Mouse (Mus musculus) liver, adult 2 months (tissue): ENCODE measurements around the gene Lrcol1. TPM values are rescaled to one million over a fixed set of nuclear protein-coding genes. Genes with fewer than 3 reads are reported as not detected.

ENCODE experiments used
- DNase-seq: peaks from one replicate; pipeline ENCODE4 v3.0.0-alpha.2; 2011; ENCODE audit warnings: low read depth, low spot score; ENCODE audit errors: extremely low read depth
- H3K27ac ChIP-seq: fragments of 200-500 bp; replicated peaks from 2 replicates; pipeline ENCODE4 v1.5.1; 2012; ENCODE audit warnings: low read depth, mild to moderate bottlenecking, control low read depth, inconsistent platforms, low read length; ENCODE audit not compliant: insufficient read depth
- H3K27me3 ChIP-seq: fragments of 200-500 bp; 2 replicates; pipeline ENCODE4 v1.6.1; 2012; ENCODE audit warnings: mild to moderate bottlenecking, moderate library complexity, low read length, inconsistent platforms; ENCODE audit not compliant: control insufficient read depth, insufficient read depth
- H3K36me3 ChIP-seq: fragments of 200-500 bp; 2 replicates; pipeline ENCODE4 v1.6.1; 2012; ENCODE audit warnings: low read length, inconsistent platforms; ENCODE audit not compliant: control insufficient read depth, insufficient read depth
- H3K4me1 ChIP-seq: fragments of 200-500 bp; 2 replicates; pipeline ENCODE4 v1.6.1; 2011; ENCODE audit warnings: low read length; ENCODE audit not compliant: control insufficient read depth, insufficient read depth
- H3K4me3 ChIP-seq: fragments of 200-500 bp; 2 replicates; pipeline ENCODE4 v1.5.1; 2011; ENCODE audit warnings: low read depth, mild to moderate bottlenecking, control low read depth, low read length, moderate library complexity; ENCODE audit not compliant: insufficient read depth
- H3K79me2 ChIP-seq: fragments of 200-500 bp; 2 replicates; pipeline ENCODE4 v1.6.1; 2012; ENCODE audit warnings: inconsistent platforms, mild to moderate bottlenecking, low read length, moderate library complexity; ENCODE audit not compliant: control insufficient read depth, insufficient read depth
- H3K9ac ChIP-seq: fragments of 200-500 bp; 2 replicates; pipeline ENCODE4 v1.6.1; 2012; ENCODE audit warnings: low read depth, mild to moderate bottlenecking, control low read depth, inconsistent platforms, low read length
- CTCF ChIP-seq: fragments of 200-500 bp; IDR thresholded peaks from 2 replicates; pipeline ENCODE4 v1.5.1; 2011; ENCODE audit warnings: low read depth, low read length, control low read depth
- POLR2A ChIP-seq: fragments of 200-500 bp; IDR thresholded peaks from 2 replicates; pipeline ENCODE4 v1.6.1; 2011; ENCODE audit warnings: low read length, control low read depth; ENCODE audit not compliant: insufficient read depth; ENCODE audit errors: extremely low read depth
- WGBS: fragments of 180-500 bp; shearing (Covaris S2); methylation state at CpG from one replicate; pipeline ENCODE4 v1.1.7; 2018; 5-methylcytosine and 5-hydroxymethylcytosine counted together
- polyA plus RNA-seq: library from polyadenylated mRNA; depleted of rRNA; stranded (reverse); fragments of >200 nt; gene quantifications from 2 replicates; pipeline ENCODE4 v1.2.3, GENCODE M21; 2012
- total RNA-seq: library from RNA; depleted of rRNA; stranded (reverse); fragments of >200 nt; gene quantifications from 2 replicates; pipeline ENCODE4 v1.2.3, GENCODE M21; 2014

Lrcol1 gene
- total and polyA plus RNA-seq, 2 experiments = not detected

DNA sequence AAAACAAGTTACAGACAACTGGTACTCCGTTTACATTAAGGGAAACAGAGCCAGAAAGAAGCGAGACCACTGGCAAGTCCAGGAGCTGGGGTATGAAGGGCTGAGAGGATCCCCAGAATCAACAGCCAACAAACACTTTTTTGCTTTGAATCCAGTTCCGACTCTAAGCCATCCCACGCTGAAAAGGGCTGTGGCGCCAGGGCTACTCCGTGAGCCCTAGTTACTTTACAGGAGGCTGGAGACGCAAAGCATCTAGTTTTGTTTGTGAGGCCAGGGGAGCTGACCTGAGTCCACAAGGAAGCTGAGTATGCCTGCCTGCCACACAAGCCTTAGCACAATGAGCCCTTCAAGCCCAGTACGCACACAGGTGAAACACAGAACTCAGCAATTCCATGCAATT, 42.8 kb downstream of the Lrcol1 start:
- no peaks in the 10 kb centered on the region; the same call in 1 of the 2 replicates for H3K79me2 ChIP-seq
- H3K9ac ChIP-seq = peak overlapping the region; percentile 29; the same call in 1 of the 2 replicates
- H3K27me3 ChIP-seq = no peaks in the 10 kb centered on the region
- peak overlapping the region; percentile 68; the same call in 1 of the 2 replicates for H3K4me3 ChIP-seq
- TF ChIP-seq CTCF (no peak), POLR2A (no peak)
- no peak overlapping the region for H3K27ac ChIP-seq
- 47% methylated on average over 8 of the region's 8 CpGs for WGBS
- DNase-seq = no peak
- H3K36me3 ChIP-seq = no peaks in the 10 kb centered on the region
- H3K4me1 ChIP-seq = no peaks in the 10 kb centered on the region

DNA sequence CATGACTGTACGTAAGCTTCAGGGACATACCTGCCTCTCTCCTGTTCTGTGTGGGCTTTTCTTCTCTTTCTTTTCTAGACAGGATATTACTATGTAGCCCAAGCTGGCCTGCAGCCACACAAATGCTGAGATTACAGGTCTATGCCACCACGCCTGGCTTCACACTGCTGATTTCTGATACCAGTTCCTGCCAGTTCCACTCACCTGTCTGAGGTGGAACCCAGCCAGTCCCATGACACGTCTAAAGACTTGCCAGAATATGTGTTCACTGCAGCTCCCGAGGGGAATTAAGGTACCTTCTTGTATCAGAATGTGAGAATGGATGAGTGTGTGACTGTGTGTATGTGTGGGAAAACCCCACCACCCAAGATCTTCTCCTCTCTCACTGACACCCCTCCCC, 46.1 kb downstream of the Lrcol1 start:
- TF ChIP-seq POLR2A = no peak
- TF ChIP-seq CTCF = no peak
- no peaks in the 10 kb centered on the region for H3K4me1 ChIP-seq
- no peak overlapping the region for H3K9ac ChIP-seq
- H3K36me3 ChIP-seq = no peaks in the 10 kb centered on the region
- no peak overlapping the region for H3K27ac ChIP-seq
- no peak for DNase-seq
- H3K27me3 ChIP-seq = no peaks in the 10 kb centered on the region
- WGBS = 92% methylated on average over 4 of the region's 4 CpGs
- H3K4me3 ChIP-seq = no peak overlapping the region
- no peaks in the 10 kb centered on the region for H3K79me2 ChIP-seq

DNA sequence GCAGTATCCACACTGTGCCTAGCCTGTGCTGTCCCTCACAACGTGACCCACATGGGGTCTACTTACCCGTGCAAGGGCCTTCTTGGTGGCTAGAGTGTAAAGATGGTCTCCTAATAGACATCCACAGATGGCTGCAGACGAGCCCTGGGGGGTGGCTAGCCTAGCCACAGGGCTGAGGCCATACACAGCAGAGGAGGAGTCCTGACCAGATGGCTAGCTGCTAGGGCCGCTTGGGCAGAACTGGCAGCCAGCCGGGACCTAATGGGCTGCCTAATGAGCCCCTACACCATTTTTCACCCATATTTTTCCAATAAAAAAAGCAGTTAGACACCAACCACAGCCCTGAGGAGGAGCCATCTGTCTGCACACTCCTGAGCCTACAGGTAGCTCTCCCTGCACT, 48.2 kb downstream of the Lrcol1 start:
- whole genome bisulfite sequencing = 97% methylated on average over 5 of the region's 5 CpGs
- Histone ChIP-seq H3K27me3 (no peaks in the 10 kb centered on the region), H3K9ac (no peak overlapping the region), H3K4me1 (no peaks in the 10 kb centered on the region), H3K27ac (no peak overlapping the region), H3K36me3 (peaks cover 2% of the 10 kb centered on the region; the same call in 1 of the 2 replicates), H3K4me3 (no peak overlapping the region), H3K79me2 (no peaks in the 10 kb centered on the region)
- TF ChIP-seq POLR2A = no peak
- TF ChIP-seq CTCF = no peak
- DNase-seq = no peak

DNA sequence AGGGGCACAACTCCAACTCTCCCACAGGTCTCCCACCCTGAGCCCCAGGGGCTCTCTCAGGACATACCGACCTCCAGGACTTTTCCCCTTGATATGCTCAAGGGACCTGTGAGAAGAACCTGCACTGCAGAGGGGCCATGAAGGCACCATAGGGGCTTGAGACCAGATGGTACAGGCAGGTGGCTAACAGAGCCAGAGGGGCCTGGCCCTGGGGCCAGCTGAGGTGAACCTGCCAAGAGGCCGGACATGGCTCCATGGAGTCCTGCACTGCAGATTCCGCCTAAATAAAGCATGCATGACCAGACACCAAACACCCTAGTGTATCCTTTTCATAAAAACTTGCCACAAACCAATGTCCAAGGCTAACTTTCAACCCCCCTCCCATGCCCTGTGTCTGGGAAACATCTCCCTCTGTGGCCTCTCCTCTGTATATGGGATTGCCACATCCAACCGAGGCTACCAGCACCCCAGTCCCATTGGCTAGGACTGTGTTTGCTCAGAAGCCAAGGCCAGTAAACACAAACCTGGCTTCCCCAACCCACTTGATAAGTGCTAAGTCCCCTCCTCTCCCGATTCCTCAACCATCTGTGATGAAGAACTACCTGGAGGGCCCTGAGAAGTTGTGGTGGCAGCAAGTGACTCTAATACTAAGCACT, 50.6 kb downstream of the Lrcol1 start:
- Histone ChIP-seq H3K4me3 (no peak overlapping the region), H3K4me1 (no peaks in the 10 kb centered on the region), H3K79me2 (no peaks in the 10 kb centered on the region), H3K36me3 (peaks cover 2% of the 10 kb centered on the region; the same call in 1 of the 2 replicates), H3K27me3 (no peaks in the 10 kb centered on the region), H3K9ac (no peak overlapping the region), H3K27ac (no peak overlapping the region)
- DNase-seq = peak; percentile 61
- TF ChIP-seq POLR2A (no peak), CTCF (no peak)
- 58% methylated on average over 5 of the region's 5 CpGs for WGBS

DNA sequence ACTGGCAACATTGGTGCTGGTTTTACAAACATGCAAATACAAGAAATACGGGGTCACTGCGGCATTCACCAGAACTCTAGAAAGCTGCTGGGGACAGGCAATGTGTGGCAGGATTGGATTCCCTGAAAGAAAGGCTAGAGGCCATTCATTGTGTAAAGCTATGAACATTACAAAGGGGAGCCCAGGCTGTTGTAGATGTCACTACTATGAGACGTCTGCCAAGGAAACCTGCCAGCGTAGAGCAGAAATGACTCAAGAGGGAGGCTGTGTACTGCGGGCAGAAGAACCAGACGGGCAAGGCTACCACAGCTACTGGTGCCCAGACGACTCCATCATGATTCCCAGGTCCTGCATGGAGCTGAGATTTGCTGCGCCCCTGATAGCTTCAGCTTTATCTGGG, 56.6 kb downstream of the Lrcol1 start:
- no peak overlapping the region for H3K9ac ChIP-seq
- no peak for DNase-seq
- no peak overlapping the region for H3K4me3 ChIP-seq
- H3K27me3 ChIP-seq = no peaks in the 10 kb centered on the region
- no peaks in the 10 kb centered on the region for H3K4me1 ChIP-seq
- TF ChIP-seq CTCF (no peak), POLR2A (no peak)
- H3K27ac ChIP-seq = no peak overlapping the region
- H3K36me3 ChIP-seq = peaks cover 3% of the 10 kb centered on the region; the same call in 1 of the 2 replicates
- H3K79me2 ChIP-seq = 0 out of 2 replicates have a peak, but pooled peaks cover 3% of the 10 kb centered on the region
- WGBS = 96% methylated on average over 8 of the region's 8 CpGs

DNA sequence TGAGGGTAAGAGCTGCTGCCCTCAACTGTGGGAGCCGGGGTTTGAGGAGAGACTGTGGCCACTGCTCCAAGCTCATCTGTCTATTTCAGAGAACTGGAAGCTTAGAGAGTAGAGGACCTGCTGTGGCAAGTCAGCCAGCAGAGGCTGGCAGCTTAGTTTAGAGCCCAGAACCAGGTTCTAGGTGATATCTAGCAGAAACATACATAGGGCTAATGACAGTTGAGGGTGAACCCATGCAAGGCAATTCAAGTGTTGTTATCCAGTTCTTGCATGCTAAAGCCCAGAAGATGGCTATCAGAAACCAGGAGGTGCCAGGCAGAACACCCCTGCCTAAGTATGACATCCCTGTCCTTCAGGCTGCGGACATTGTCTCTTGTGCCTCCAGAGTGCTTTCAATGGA, 58.0 kb downstream of the Lrcol1 start:
- Histone ChIP-seq H3K9ac (no peak overlapping the region), H3K4me3 (no peak overlapping the region), H3K4me1 (no peaks in the 10 kb centered on the region), H3K79me2 (0 out of 2 replicates have a peak, but pooled peaks cover 3% of the 10 kb centered on the region), H3K27ac (no peak overlapping the region), H3K36me3 (peaks cover 1% of the 10 kb centered on the region; the same call in 1 of the 2 replicates), H3K27me3 (no peaks in the 10 kb centered on the region)
- WGBS = 94% methylated on average over 2 of the region's 2 CpGs
- no peak for DNase-seq
- TF ChIP-seq CTCF (no peak), POLR2A (no peak)
